Mouse (Mus musculus) embryonic fibroblast, embryonic 13.5 days (primary cell): ENCODE measurements around the gene Chchd6. TPM values are rescaled to one million over a fixed set of nuclear protein-coding genes. Genes with fewer than 3 reads are reported as not detected.
A peak's percentile ranks its signal among the peaks of the same experiment; 100 is the strongest.

Experiments
- H3K27ac ChIP-seq: 2 replicates; pipeline ENCODE4 v1.5.1; 2012; ENCODE audit warnings: low read length, control low read depth, inconsistent platforms; ENCODE audit not compliant: insufficient read depth
- H3K4me1 ChIP-seq: 2 replicates; pipeline ENCODE4 v1.6.1; 2011; ENCODE audit warnings: low read length; ENCODE audit not compliant: control insufficient read depth, insufficient read depth
- H3K4me3 ChIP-seq: 2 replicates; pipeline ENCODE4 v1.5.1; 2011; ENCODE audit warnings: mild to moderate bottlenecking, control low read depth, low read length; ENCODE audit not compliant: insufficient read depth
- CTCF ChIP-seq: IDR thresholded peaks from 2 replicates; pipeline ENCODE4 v1.5.1; 2011; ENCODE audit warnings: mild to moderate bottlenecking, control low read depth, low read length, moderate library complexity, borderline replicate concordance; ENCODE audit not compliant: insufficient read depth
- POLR2A ChIP-seq: IDR thresholded peaks from 2 replicates; pipeline ENCODE4 v1.6.1; 2011; ENCODE audit warnings: low read depth, mild to moderate bottlenecking, control low read depth, low read length, moderate library complexity
- polyA plus RNA-seq: library from polyadenylated mRNA; stranded (reverse); fragments of >200 nt; gene quantifications from 2 replicates; pipeline ENCODE4 v1.2.4, GENCODE M21; 2011; ENCODE audit warnings: low read depth; ENCODE audit not compliant: missing spikeins, insufficient read length

Chchd6 gene
- polyA plus RNA-seq, 1 experiment: 14.4 TPM

- Histone ChIP-seq H3K4me1 (peaks cover 32% of the 10 kb centered on the region), H3K4me3 (no peak overlapping the region), H3K27ac (peak overlapping the region; percentile 96)
- TF ChIP-seq CTCF (no peak), POLR2A (no peak)
Measured at GRCm38 (mm10) chr6:89345486-89345785, 250.0 kb downstream of the Chchd6 start.

GRCm38 (mm10) chr6:89344613-89345485, 250.6 kb downstream of the Chchd6 start:
- Histone ChIP-seq H3K4me3 (no peak overlapping the region), H3K27ac (peak overlapping the region; percentile 96), H3K4me1 (peaks cover 26% of the 10 kb centered on the region)
- no peak; the same call in none of the 2 replicates for TF ChIP-seq POLR2A
- no peak for TF ChIP-seq CTCF

- TF ChIP-seq CTCF (no peak), POLR2A (no peak)
- Histone ChIP-seq H3K27ac (no peak overlapping the region), H3K4me1 (peaks cover 25% of the 10 kb centered on the region), H3K4me3 (no peak overlapping the region)
Measured at GRCm38 (mm10) chr6:89341981-89342380, 253.5 kb downstream of the Chchd6 start.

- no peak overlapping the region for H3K27ac ChIP-seq
- H3K4me1 ChIP-seq: peaks cover 12% of the 10 kb centered on the region
- no peak overlapping the region for H3K4me3 ChIP-seq
- TF ChIP-seq CTCF (no peak), POLR2A (no peak)
Measured at GRCm38 (mm10) chr6:89339447-89339846, 256.0 kb downstream of the Chchd6 start.

- no peak overlapping the region for H3K27ac ChIP-seq
- TF ChIP-seq POLR2A (no peak), CTCF (no peak)
- H3K4me3 ChIP-seq: no peak overlapping the region
- 0 out of 2 replicates have a peak, but pooled peaks cover 7% of the 10 kb centered on the region for H3K4me1 ChIP-seq
Measured at GRCm38 (mm10) chr6:89338733-89339132, 256.7 kb downstream of the Chchd6 start.

GRCm38 (mm10) chr6:89337574-89337973, 257.9 kb downstream of the Chchd6 start:
- TF ChIP-seq POLR2A: no peak
- TF ChIP-seq CTCF: no peak
- Histone ChIP-seq H3K4me3 (no peak overlapping the region), H3K4me1 (0 out of 2 replicates have a peak, but pooled peaks cover 4% of the 10 kb centered on the region), H3K27ac (no peak overlapping the region)

GRCm38 (mm10) chr6:89333964-89334702, 261.3 kb downstream of the Chchd6 start:
- TF ChIP-seq POLR2A: no peak
- no peak for TF ChIP-seq CTCF
- H3K4me1 ChIP-seq: no peaks in the 10 kb centered on the region
- no peak overlapping the region for H3K27ac ChIP-seq
- no peak overlapping the region for H3K4me3 ChIP-seq

Other genes with a start within 250 kb of the Chchd6 start
- gene Plxna1, start 233.0 kb downstream of the Chchd6 start, polyA plus RNA-seq: 161 and 176 TPM in 2 replicates
- 5.5 and 6.0 TPM in 2 replicates for gene Txnrd3, start 48.3 kb upstream of the Chchd6 start, polyA plus RNA-seq
- gene Vmn1r40, start 111.9 kb upstream of the Chchd6 start, polyA plus RNA-seq: not detected in 2 replicates
- not detected in 2 replicates for gene Vmn1r41, start 145.1 kb upstream of the Chchd6 start, polyA plus RNA-seq